Mouse (Mus musculus): ENCODE results near the gene BC061212.
"Not testable (repeated sequence)": the region's sequence is repeated elsewhere in the genome, so short reads cannot be mapped to it uniquely, and the experiment has no call there.

DNA sequence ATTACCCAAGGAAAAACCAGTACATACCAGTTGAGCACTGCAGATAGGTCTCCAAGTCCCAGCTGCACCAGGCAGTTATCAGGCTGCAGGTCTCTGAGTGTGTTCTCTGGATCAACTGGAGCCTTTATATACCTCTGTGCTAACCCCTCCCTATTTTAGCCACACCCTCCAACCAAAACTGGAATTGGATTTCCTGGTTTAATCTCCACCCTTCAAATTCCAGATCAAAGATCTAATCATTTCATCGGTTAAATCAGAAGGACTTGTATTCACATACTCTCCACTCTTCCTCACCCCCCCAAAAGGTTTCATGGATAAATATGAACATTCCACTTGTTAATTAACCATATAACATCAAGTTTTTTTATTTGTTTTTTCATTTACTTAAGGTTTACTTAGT, at the start of gene BC061212:
- TF ChIP-seq CTCF (IDR thresholded peaks at IDR 0.05; ENCODE audit: borderline replicate concordance, insufficient read depth, low read length); POLR2A (IDR thresholded peaks at IDR 0.05; ENCODE audit: low read depth, low read length): not testable (repeated sequence)
